9 mouse cellular contexts compared by ENCODE assay signal in the genomic region with DNA sequence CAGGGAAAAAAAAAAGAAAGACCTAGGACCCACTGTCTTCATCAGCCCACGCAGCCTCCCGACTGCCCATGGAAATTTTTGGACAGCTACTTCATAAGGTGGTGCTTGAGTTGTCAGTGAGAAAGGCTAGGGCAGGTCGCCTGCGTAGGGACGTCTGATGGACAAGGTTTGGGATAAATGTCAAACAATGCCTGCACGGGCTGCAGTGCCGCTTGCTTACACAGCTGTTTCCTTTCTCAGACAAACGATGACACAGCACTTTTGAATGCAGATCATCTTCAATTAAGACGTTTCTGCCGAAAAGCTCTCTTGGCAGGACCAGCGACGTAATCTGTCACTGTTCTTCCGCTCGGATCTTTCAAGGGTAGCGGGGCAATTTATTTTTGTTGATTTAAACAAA.
DNase-seq lines count a peak whose midpoint lies in the region; ATAC-seq and TF ChIP-seq lines count a peak whose summit lies in the region.
"Had no signal": no experiment of that assay in that cellular context is flagged by ENCODE, and none has a peak within 500 bp of the region (broad histone marks: within the 10 kb centered on the region; RNA-seq: fewer than 3 reads in every experiment).

No protein-coding gene starts in this region.

- ATAC-seq in limb, embryonic 11.5 days (ENCODE audit: insufficient number of reproducible peaks, low FRiP score, low TSS enrichment, low read depth): no peak
- ATAC-seq in hindbrain, postnatal 0 days: peak; percentile 21; the same call in 1 of the 2 replicates
- ATAC-seq in liver, embryonic 16.5 days (ENCODE audit: low read depth): no peak
- ATAC-seq in neural tube, embryonic 13.5 days (ENCODE audit: low read depth): no peak
- ATAC-seq in monocyte, adult 5-6 weeks (replicated peaks; ENCODE audit: insufficient number of reproducible peaks, low FRiP score, low TSS enrichment, poor library complexity, severe bottlenecking): no peak

- no peak overlapping the region for H3K4me2 ChIP-seq in limb, embryonic 11.5 days (ENCODE audit: low read depth, severe bottlenecking)
- H3K4me2 ChIP-seq in hindbrain, postnatal 0 days (ENCODE audit: low read depth, low read length): peak overlapping the region; percentile 44
- H3K4me2 ChIP-seq in liver, embryonic 16.5 days (ENCODE audit: low read depth, low read length): peak overlapping the region; percentile 15
- H3K4me2 ChIP-seq in neural tube, embryonic 13.5 days: peak overlapping the region; percentile 16

- no peaks in the 10 kb centered on the region for H3K36me3 ChIP-seq in limb, embryonic 11.5 days (ENCODE audit: control insufficient read depth, insufficient read depth, low read length)
- peaks cover 3% of the 10 kb centered on the region; the same call in 1 of the 2 replicates for H3K36me3 ChIP-seq in limb, embryonic 10.5 days
- H3K36me3 ChIP-seq in forebrain, embryonic 10.5 days (replicated peaks): 0 out of 2 replicates have a peak, but pooled peaks cover 4% of the 10 kb centered on the region
- H3K36me3 ChIP-seq in hindbrain, postnatal 0 days (ENCODE audit: insufficient read depth, low read length): no peaks in the 10 kb centered on the region
- H3K36me3 ChIP-seq in liver, embryonic 16.5 days (ENCODE audit: control insufficient read depth, insufficient read depth): no peaks in the 10 kb centered on the region
- H3K36me3 ChIP-seq in neural tube, embryonic 13.5 days: no peaks in the 10 kb centered on the region

- no peak overlapping the region for H3K9ac ChIP-seq in limb, embryonic 11.5 days (ENCODE audit: low read length)
- H3K9ac ChIP-seq in hindbrain, postnatal 0 days (replicated peaks; ENCODE audit: low read length): peak overlapping the region; percentile 15; the same call in 1 of the 2 replicates
- no peak overlapping the region for H3K9ac ChIP-seq in liver, embryonic 16.5 days (ENCODE audit: low read depth, low read length)
- H3K9ac ChIP-seq in neural tube, embryonic 13.5 days: no peak overlapping the region; the same call in 1 of the 2 replicates

- H3K4me3 ChIP-seq in limb, embryonic 11.5 days (ENCODE audit: low read depth, low read length): no peak overlapping the region
- no peak overlapping the region for H3K4me3 ChIP-seq in limb, embryonic 10.5 days
- no peak overlapping the region for H3K4me3 ChIP-seq in forebrain, embryonic 10.5 days
- H3K4me3 ChIP-seq in hindbrain, postnatal 0 days (ENCODE audit: low read length): no peak overlapping the region; the same call in 1 of the 2 replicates
- no peak overlapping the region for H3K4me3 ChIP-seq in liver, embryonic 16.5 days (ENCODE audit: low read depth, low read length)
- no peak overlapping the region for H3K4me3 ChIP-seq in neural tube, embryonic 13.5 days

- no peaks in the 10 kb centered on the region for H3K9me3 ChIP-seq in limb, embryonic 11.5 days (ENCODE audit: control insufficient read depth, low read length)
- H3K9me3 ChIP-seq in limb, embryonic 10.5 days (replicated peaks): no peaks in the 10 kb centered on the region
- H3K9me3 ChIP-seq in forebrain, embryonic 10.5 days: no peaks in the 10 kb centered on the region
- H3K9me3 ChIP-seq in hindbrain, postnatal 0 days (ENCODE audit: low read length): no peaks in the 10 kb centered on the region
- H3K9me3 ChIP-seq in liver, embryonic 16.5 days (replicated peaks; ENCODE audit: control insufficient read depth, low read length): no peaks in the 10 kb centered on the region
- no peaks in the 10 kb centered on the region for H3K9me3 ChIP-seq in neural tube, embryonic 13.5 days

- no peaks in the 10 kb centered on the region for H3K27me3 ChIP-seq in limb, embryonic 11.5 days (ENCODE audit: control insufficient read depth, insufficient read depth, low read length)
- H3K27me3 ChIP-seq in limb, embryonic 10.5 days (ENCODE audit: low read depth, poor library complexity, severe bottlenecking): no peaks in the 10 kb centered on the region
- H3K27me3 ChIP-seq in forebrain, embryonic 10.5 days (ENCODE audit: poor library complexity, severe bottlenecking): no peaks in the 10 kb centered on the region
- no peaks in the 10 kb centered on the region for H3K27me3 ChIP-seq in hindbrain, postnatal 0 days (ENCODE audit: insufficient read depth, low read length)
- no peaks in the 10 kb centered on the region for H3K27me3 ChIP-seq in liver, embryonic 16.5 days (ENCODE audit: control insufficient read depth, insufficient read depth, low read depth, low read length)
- H3K27me3 ChIP-seq in neural tube, embryonic 13.5 days: no peaks in the 10 kb centered on the region

- no peak overlapping the region for H3K27ac ChIP-seq in limb, embryonic 11.5 days (replicated peaks; ENCODE audit: low read depth, low read length)
- no peak overlapping the region for H3K27ac ChIP-seq in limb, embryonic 10.5 days
- H3K27ac ChIP-seq in forebrain, embryonic 10.5 days: no peak overlapping the region
- peak overlapping the region; percentile 64; the same call in 1 of the 2 replicates for H3K27ac ChIP-seq in hindbrain, postnatal 0 days
- H3K27ac ChIP-seq in liver, embryonic 16.5 days (ENCODE audit: low read length): no peak overlapping the region
- H3K27ac ChIP-seq in neural tube, embryonic 13.5 days (replicated peaks): peak overlapping the region; percentile 63
- H3K27ac ChIP-seq: macrophage had no signal

- 65% methylated on average over 15 of the region's 15 CpGs for whole genome bisulfite sequencing in limb, embryonic 11.5 days
- 62% methylated on average over 15 of the region's 15 CpGs for WGBS in limb, embryonic 10.5 days
- WGBS in forebrain, embryonic 10.5 days: 50% methylated on average over 15 of the region's 15 CpGs
- WGBS in hindbrain, postnatal 0 days: 5% methylated on average over 15 of the region's 15 CpGs
- 6% methylated on average over 15 of the region's 15 CpGs for WGBS in liver, embryonic 16.5 days (ENCODE audit: insufficient replicate concordance)
- 22% methylated on average over 15 of the region's 15 CpGs for WGBS in neural tube, embryonic 13.5 days

- DNase-seq in limb, embryonic 11.5 days (ENCODE audit: low spot score): peak; percentile 29
- DNase-seq in limb, embryonic 10.5 days (ENCODE audit: low spot score): no peak
- DNase-seq in forebrain, embryonic 10.5 days (ENCODE audit: extremely low spot score, low spot score): peak; percentile 32
- DNase-seq in hindbrain, postnatal 0 days (ENCODE audit: low spot score): peak; percentile 79
- DNase-seq in gastrocnemius, adult 18-20 months (ENCODE audit: low spot score): no peak

- no peak for TF ChIP-seq CTCF in hindbrain, postnatal 0 days (IDR thresholded peaks at IDR 0.05; ENCODE audit: low read depth)

- peaks cover 6% of the 10 kb centered on the region for H3K4me1 ChIP-seq in limb, embryonic 11.5 days (ENCODE audit: control insufficient read depth, insufficient read depth, low read length)
- H3K4me1 ChIP-seq in limb, embryonic 10.5 days: peaks cover 32% of the 10 kb centered on the region
- H3K4me1 ChIP-seq in forebrain, embryonic 10.5 days: peaks cover 41% of the 10 kb centered on the region
- peaks cover 19% of the 10 kb centered on the region for H3K4me1 ChIP-seq in hindbrain, postnatal 0 days (ENCODE audit: insufficient read depth, low read length)
- peaks cover 3% of the 10 kb centered on the region for H3K4me1 ChIP-seq in liver, embryonic 16.5 days (ENCODE audit: control insufficient read depth, low read depth, low read length)
- H3K4me1 ChIP-seq in neural tube, embryonic 13.5 days (replicated peaks): peaks cover 45% of the 10 kb centered on the region

Comparison
In these comparisons a context has a peak if more than half of its experiments do, and no peak if none do; other contexts are left out.
1. DNase-seq: peak in limb, embryonic 11.5 days (single experiment), forebrain, embryonic 10.5 days (single experiment) and hindbrain, postnatal 0 days (single experiment); none in limb, embryonic 10.5 days (single experiment) and gastrocnemius, adult 18-20 months (single experiment).
2. H3K27ac ChIP-seq: peak in hindbrain, postnatal 0 days (single experiment) and neural tube, embryonic 13.5 days (single experiment); none in limb, embryonic 11.5 days (single experiment), limb, embryonic 10.5 days (single experiment), forebrain, embryonic 10.5 days (single experiment) and liver, embryonic 16.5 days (single experiment).